Mouse (Mus musculus): ENCODE measurements around the gene B3galt5. TPM values are rescaled to one million over a fixed set of nuclear protein-coding genes. Genes with fewer than 3 reads are reported as not detected.
A peak's percentile ranks its signal among the peaks of the same experiment; 100 is the strongest.

Gene B3galt5
- total RNA-seq (2021), result not detected

GRCm38 (mm10) chr16:96235366-96235970 is at the start of gene B3galt5:
Gene B3galt5 (plus strand): TSS chr16:96235801.
- intact Hi-C loops (cut with DNase I), result no loop called here
- DNase-seq, result no peak

GRCm38 (mm10) chr16:96187619-96188018 is 48.0 kb upstream of the B3galt5 start:
- DNase-seq, result no peak
- intact Hi-C loops (cut with DNase I), result no loop called here

- intact Hi-C loops (cut with DNase I), result loop anchor here (2.0 kb wide), 1 partner anchor 31 kb away; no protein-coding TSS in a partner anchor
- DNase-seq, result peak; percentile 99 to 100
Observed at GRCm38 (mm10) chr16:96191531-96192506, 43.8 kb upstream of the B3galt5 start, which contains the start of gene Lca5l. Gene Lca5l (minus strand): TSS chr16:96192271.

GRCm38 (mm10) chr16:96199913-96200701 is 35.5 kb upstream of the B3galt5 start, which contains the start of gene Sh3bgr:
Gene Sh3bgr (plus strand): TSS chr16:96200450.
- peak; percentile 71 to 81 for DNase-seq
- intact Hi-C loops (cut with DNase I), result no loop called here

GRCm38 (mm10) chr16:96200702-96201028 is 34.9 kb upstream of the B3galt5 start:
- intact Hi-C loops (cut with DNase I), result no loop called here

GRCm38 (mm10) chr16:96201485-96202232 is 33.9 kb upstream of the B3galt5 start:
- intact Hi-C loops (cut with DNase I), result no loop called here
- DNase-seq, result no peak

More at GRCm38 (mm10) chr16:96200702-96201028, 34.9 kb upstream of the B3galt5 start:
- no peak for DNase-seq

GRCm38 (mm10) chr16:96209789-96210188 is 25.8 kb upstream of the B3galt5 start:
- DNase-seq, result no peak

GRCm38 (mm10) chr16:96210856-96211255 is 24.7 kb upstream of the B3galt5 start:
- intact Hi-C loops (cut with DNase I), result no loop called here
- DNase-seq, result no peak

More at GRCm38 (mm10) chr16:96209789-96210188, 25.8 kb upstream of the B3galt5 start:
- intact Hi-C loops (cut with DNase I), result no loop called here

- intact Hi-C loops (cut with DNase I), result no loop called here
- DNase-seq, result peak; percentile 41 to 55
Observed at GRCm38 (mm10) chr16:96213027-96213426, 22.6 kb upstream of the B3galt5 start.

- DNase-seq, result peak; percentile 47 to 52
- intact Hi-C loops (cut with DNase I), result no loop called here
Observed at GRCm38 (mm10) chr16:96221491-96221890, 14.1 kb upstream of the B3galt5 start.

- DNase-seq, result no peak
- intact Hi-C loops (cut with DNase I), result no loop called here
Observed at GRCm38 (mm10) chr16:96221959-96222358, 13.6 kb upstream of the B3galt5 start.

GRCm38 (mm10) chr16:96222452-96222851 is 13.1 kb upstream of the B3galt5 start:
- intact Hi-C loops (cut with DNase I), result no loop called here
- no peak for DNase-seq

GRCm38 (mm10) chr16:96228438-96228837 is 7.2 kb upstream of the B3galt5 start:
- DNase-seq, result no peak
- intact Hi-C loops (cut with DNase I), result no loop called here

- no peak for DNase-seq
- intact Hi-C loops (cut with DNase I), result no loop called here
Observed at GRCm38 (mm10) chr16:96229044-96229555, 6.5 kb upstream of the B3galt5 start.

- DNase-seq, result peak; percentile 63 to 72
- intact Hi-C loops (cut with DNase I), result loop anchor here (1.0 to 2.0 kb wide), 2 partner anchors 110 to 115 kb away; no protein-coding TSS in a partner anchor
Observed at GRCm38 (mm10) chr16:96230411-96230810, 5.2 kb upstream of the B3galt5 start.

- intact Hi-C loops (cut with DNase I), result loop anchor here (2.0 kb wide), 1 partner anchor 110 kb away; no protein-coding TSS in a partner anchor
- DNase-seq, result no peak
Observed at GRCm38 (mm10) chr16:96231251-96231650, 4.3 kb upstream of the B3galt5 start.

GRCm38 (mm10) chr16:96231974-96232373 is 3.6 kb upstream of the B3galt5 start:
- intact Hi-C loops (cut with DNase I), result loop anchor here (2.0 kb wide), 1 partner anchor 109 kb away; no protein-coding TSS in a partner anchor
- no peak for DNase-seq

- no peak for DNase-seq
- intact Hi-C loops (cut with DNase I), result no loop called here
Observed at GRCm38 (mm10) chr16:96233996-96234395, 1.6 kb upstream of the B3galt5 start.

- intact Hi-C loops (cut with DNase I), result no loop called here
- DNase-seq, result no peak
Observed at GRCm38 (mm10) chr16:96244496-96244895, 8.9 kb downstream of the B3galt5 start.
